Mouse (Mus musculus) lung, embryonic 15.5 days (tissue): Measurements from ENCODE around the gene Unc13a. TPM values are rescaled to one million over a fixed set of nuclear protein-coding genes. Genes with fewer than 3 reads are reported as not detected.

Experiments used
- microRNA-seq: library from miRNA; unstranded; fragments of <30 nt; microRNA quantifications from one replicate; pipeline ENCODE4, GENCODE M21; 2016
- polyA plus RNA-seq: library from polyadenylated mRNA; unstranded; fragments of >200 nt; fragmentation: Nextera tagmentation; extraction: Ambion mirVana; gene quantifications from 2 replicates; pipeline ENCODE4 v1.2.1, GENCODE M21; 2015

Unc13a gene
- polyA plus RNA-seq, 1 experiment from 2014 or later: 0.66 TPM

Small RNA genes lying within 50 kb of the gene (microRNA-seq; reads per million reads assigned to microRNA genes)
- gene Mir6769b: not detected

Other genes starting within 250 kb of the Unc13a start
- 51.3 and 56.0 TPM in 2 replicates for gene Abhd8, start 208.1 kb downstream of the Unc13a start, polyA plus RNA-seq
- 130 and 147 TPM in 2 replicates for gene Mrpl34, start 206.8 kb downstream of the Unc13a start, polyA plus RNA-seq
- gene Dda1, start 202.6 kb downstream of the Unc13a start, polyA plus RNA-seq: 104 TPM in 2 replicates
- 1.6 and 1.9 TPM in 2 replicates for gene Ano8, start 185.8 kb downstream of the Unc13a start, polyA plus RNA-seq
- gene Gtpbp3, start 183.7 kb downstream of the Unc13a start, polyA plus RNA-seq: 16.3 and 19.1 TPM in 2 replicates
- 146 and 147 TPM in 2 replicates for gene Plvap, start 160.0 kb downstream of the Unc13a start, polyA plus RNA-seq
- 0.39 and 0.65 TPM in 2 replicates for gene Ccdc194, start 146.0 kb downstream of the Unc13a start, polyA plus RNA-seq
- 49.7 and 52.0 TPM in 2 replicates for gene Bst2, start 134.3 kb downstream of the Unc13a start, polyA plus RNA-seq
- gene Mvb12a, start 128.8 kb downstream of the Unc13a start, polyA plus RNA-seq: 95.2 and 96.6 TPM in 2 replicates
- gene Tmem221, start 112.9 kb downstream of the Unc13a start, polyA plus RNA-seq: 3.3 and 4.6 TPM in 2 replicates
- not detected in 2 replicates for gene Nxnl1, start 105.2 kb downstream of the Unc13a start, polyA plus RNA-seq
- 34.3 and 36.7 TPM in 2 replicates for gene Slc27a1, start 102.9 kb downstream of the Unc13a start, polyA plus RNA-seq
- gene Pgls, start 79.6 kb downstream of the Unc13a start, polyA plus RNA-seq: 228 and 230 TPM in 2 replicates
- 3.1 and 3.4 TPM in 2 replicates for gene Fam129c, start 74.1 kb downstream of the Unc13a start, polyA plus RNA-seq
- gene Colgalt1, start 60.8 kb downstream of the Unc13a start, polyA plus RNA-seq: 77.9 and 79.3 TPM in 2 replicates
- gene Jak3, start 4.5 kb upstream of the Unc13a start, polyA plus RNA-seq: 9.9 TPM in 2 replicates
- 0.63 and 1.3 TPM in 2 replicates for gene Insl3, start 17.5 kb upstream of the Unc13a start, polyA plus RNA-seq
- 3.3 and 3.6 TPM in 2 replicates for gene B3gnt3, start 30.0 kb upstream of the Unc13a start, polyA plus RNA-seq
- 4.8 and 7.6 TPM in 2 replicates for gene Fcho1, start 54.0 kb upstream of the Unc13a start, polyA plus RNA-seq
- 6.5 and 6.8 TPM in 2 replicates for gene Zfp709, start 210.3 kb upstream of the Unc13a start, polyA plus RNA-seq
- 6.6 and 7.6 TPM in 2 replicates for gene Zfp882, start 236.9 kb upstream of the Unc13a start, polyA plus RNA-seq
- 20.8 and 23.4 TPM in 2 replicates for gene Zfp617, start 236.9 kb upstream of the Unc13a start, polyA plus RNA-seq